Mouse (Mus musculus) MEL (cell line): Measurements from ENCODE around the gene Vrk2.

ENCODE experiments used
- POLR2A ChIP-seq, 2 experiments: IDR thresholded peaks; 2 replicates each; pipeline ENCODE4 v1.6.1; 2011 to 2012; ENCODE audit warnings: low read length in 2 of 2, mild to moderate bottlenecking in 2 of 2, control low read depth in 1 of 2, improper control_type of control experiment in 1 of 2, low read depth in 1 of 2, moderate library complexity in 1 of 2; ENCODE audit not compliant: control insufficient read depth in 1 of 2, insufficient read depth in 1 of 2, poor library complexity in 1 of 2
- USF1 ChIP-seq: IDR thresholded peaks from 2 replicates; pipeline ENCODE4 v1.6.1; 2014; ENCODE audit warnings: low read depth, mild to moderate bottlenecking, inconsistent platforms, low read length, improper control_type of control experiment, moderate library complexity

DNA sequence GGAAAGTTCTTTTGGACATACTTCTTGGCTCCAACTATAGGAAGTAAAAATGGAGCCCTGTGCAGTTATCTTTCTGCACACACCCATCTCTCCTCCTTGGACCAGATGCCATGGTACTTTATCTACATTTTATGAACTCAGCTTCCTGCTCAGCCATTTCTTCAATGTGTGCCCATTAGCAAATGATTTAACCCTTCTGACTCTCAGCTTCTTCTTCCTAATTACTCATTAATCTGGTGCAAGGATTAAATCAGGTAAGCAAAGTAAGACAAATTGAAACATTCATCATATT, 60.0 kb downstream of the Vrk2 start:
- TF ChIP-seq USF1 (no peak), POLR2A (IDR thresholded peaks at IDR 0.05; ENCODE audit: control insufficient read depth in 1 of 2, insufficient read depth in 1 of 2, low read depth in 1 of 2, low read length in 2 of 2, poor library complexity in 1 of 2) (no peak)
